Mouse (Mus musculus): Measurements from ENCODE around the gene Emsy. TPM values are rescaled to one million over a fixed set of nuclear protein-coding genes. Genes with fewer than 3 reads are reported as not detected.

Emsy gene
- polyA plus RNA-seq, 1 experiment = 50.1 TPM

- 84% methylated on average over 7 of the region's 7 CpGs for WGBS
- Histone ChIP-seq H3K27me3 (ENCODE audit: control insufficient read depth, insufficient read depth, low read length) (no peaks in the 10 kb centered on the region), H3K27ac (ENCODE audit: insufficient read depth, low read length) (no peak overlapping the region), H3K4me1 (ENCODE audit: control insufficient read depth, insufficient read depth, low read length) (no peaks in the 10 kb centered on the region), H3K4me3 (replicated peaks; ENCODE audit: insufficient read depth, low read depth, low read length) (no peak overlapping the region)
- TF ChIP-seq CTCF (IDR thresholded peaks at IDR 0.05; ENCODE audit: borderline replicate concordance, insufficient read depth, low read depth, low read length) = no peak
- TF ChIP-seq POLR2A (IDR thresholded peaks at IDR 0.05; ENCODE audit: borderline replicate concordance, insufficient read depth, low read length) = no peak
- no peak for DNase-seq
Observed at GRCm38 (mm10) chr7:98678441-98678840, 21.9 kb upstream of the Emsy start.

GRCm38 (mm10) chr7:98677511-98677910 lies 20.9 kb upstream of the Emsy start:
- 94% methylated on average over 2 of the region's 2 CpGs for WGBS
- TF ChIP-seq POLR2A (IDR thresholded peaks at IDR 0.05; ENCODE audit: borderline replicate concordance, insufficient read depth, low read length) (no peak), CTCF (IDR thresholded peaks at IDR 0.05; ENCODE audit: borderline replicate concordance, insufficient read depth, low read depth, low read length) (no peak)

GRCm38 (mm10) chr7:98674344-98674743 lies 17.8 kb upstream of the Emsy start:
- DNase-seq = no peak
- 35% methylated on average over 4 of the region's 4 CpGs for WGBS
- no peaks in the 10 kb centered on the region for H3K4me1 ChIP-seq (ENCODE audit: control insufficient read depth, insufficient read depth, low read length)
- no peak overlapping the region for H3K27ac ChIP-seq (ENCODE audit: insufficient read depth, low read length)
- TF ChIP-seq CTCF (IDR thresholded peaks at IDR 0.05; ENCODE audit: borderline replicate concordance, insufficient read depth, low read depth, low read length) (no peak), POLR2A (IDR thresholded peaks at IDR 0.05; ENCODE audit: borderline replicate concordance, insufficient read depth, low read length) (no peak)
- H3K4me3 ChIP-seq (replicated peaks; ENCODE audit: insufficient read depth, low read depth, low read length) = no peak overlapping the region
- H3K27me3 ChIP-seq (ENCODE audit: control insufficient read depth, insufficient read depth, low read length) = no peaks in the 10 kb centered on the region

More at GRCm38 (mm10) chr7:98677511-98677910, 20.9 kb upstream of the Emsy start:
- H3K27ac ChIP-seq (ENCODE audit: insufficient read depth, low read length) = no peak overlapping the region
- no peaks in the 10 kb centered on the region for H3K4me1 ChIP-seq (ENCODE audit: control insufficient read depth, insufficient read depth, low read length)
- no peaks in the 10 kb centered on the region for H3K27me3 ChIP-seq (ENCODE audit: control insufficient read depth, insufficient read depth, low read length)
- no peak for DNase-seq
- no peak overlapping the region for H3K4me3 ChIP-seq (replicated peaks; ENCODE audit: insufficient read depth, low read depth, low read length)

- 42% methylated on average over 11 of the region's 11 CpGs for WGBS
- no peak for DNase-seq
- H3K27me3 ChIP-seq (ENCODE audit: control insufficient read depth, insufficient read depth, low read length) = no peaks in the 10 kb centered on the region
- no peak overlapping the region for H3K4me3 ChIP-seq (replicated peaks; ENCODE audit: insufficient read depth, low read depth, low read length)
- TF ChIP-seq CTCF (IDR thresholded peaks at IDR 0.05; ENCODE audit: borderline replicate concordance, insufficient read depth, low read depth, low read length) = no peak
- TF ChIP-seq POLR2A (IDR thresholded peaks at IDR 0.05; ENCODE audit: borderline replicate concordance, insufficient read depth, low read length) = no peak
- H3K4me1 ChIP-seq (ENCODE audit: control insufficient read depth, insufficient read depth, low read length) = no peaks in the 10 kb centered on the region
- no peak overlapping the region for H3K27ac ChIP-seq (ENCODE audit: insufficient read depth, low read length)
Observed at GRCm38 (mm10) chr7:98672241-98672955, 15.8 kb upstream of the Emsy start.

GRCm38 (mm10) chr7:98671416-98671815 lies 14.8 kb upstream of the Emsy start:
- WGBS = 87% methylated on average over 9 of the region's 9 CpGs
- no peak overlapping the region for H3K27ac ChIP-seq (ENCODE audit: insufficient read depth, low read length)
- DNase-seq = no peak
- H3K27me3 ChIP-seq (ENCODE audit: control insufficient read depth, insufficient read depth, low read length) = no peaks in the 10 kb centered on the region
- TF ChIP-seq CTCF (IDR thresholded peaks at IDR 0.05; ENCODE audit: borderline replicate concordance, insufficient read depth, low read depth, low read length) (no peak), POLR2A (IDR thresholded peaks at IDR 0.05; ENCODE audit: borderline replicate concordance, insufficient read depth, low read length) (no peak)
- no peaks in the 10 kb centered on the region for H3K4me1 ChIP-seq (ENCODE audit: control insufficient read depth, insufficient read depth, low read length)
- no peak overlapping the region for H3K4me3 ChIP-seq (replicated peaks; ENCODE audit: insufficient read depth, low read depth, low read length)

- H3K27ac ChIP-seq (ENCODE audit: insufficient read depth, low read length) = no peak overlapping the region
- no peaks in the 10 kb centered on the region for H3K4me1 ChIP-seq (ENCODE audit: control insufficient read depth, insufficient read depth, low read length)
- DNase-seq = no peak
- no peak overlapping the region for H3K4me3 ChIP-seq (replicated peaks; ENCODE audit: insufficient read depth, low read depth, low read length)
- no peaks in the 10 kb centered on the region for H3K27me3 ChIP-seq (ENCODE audit: control insufficient read depth, insufficient read depth, low read length)
- TF ChIP-seq POLR2A (IDR thresholded peaks at IDR 0.05; ENCODE audit: borderline replicate concordance, insufficient read depth, low read length) (no peak), CTCF (IDR thresholded peaks at IDR 0.05; ENCODE audit: borderline replicate concordance, insufficient read depth, low read depth, low read length) (no peak)
- 86% methylated on average over 4 of the region's 4 CpGs for WGBS
Observed at GRCm38 (mm10) chr7:98670831-98671230, 14.2 kb upstream of the Emsy start.

- WGBS = 75% methylated on average over 6 of the region's 6 CpGs
- TF ChIP-seq CTCF (IDR thresholded peaks at IDR 0.05; ENCODE audit: borderline replicate concordance, insufficient read depth, low read depth, low read length) (no peak), POLR2A (IDR thresholded peaks at IDR 0.05; ENCODE audit: borderline replicate concordance, insufficient read depth, low read length) (no peak)
- H3K27ac ChIP-seq (ENCODE audit: insufficient read depth, low read length) = no peak overlapping the region
Observed at GRCm38 (mm10) chr7:98667956-98668746, 11.6 kb upstream of the Emsy start.

More at GRCm38 (mm10) chr7:98667956-98668746, 11.6 kb upstream of the Emsy start:
- Histone ChIP-seq H3K4me3 (replicated peaks; ENCODE audit: insufficient read depth, low read depth, low read length) (no peak overlapping the region), H3K27me3 (ENCODE audit: control insufficient read depth, insufficient read depth, low read length) (no peaks in the 10 kb centered on the region), H3K4me1 (ENCODE audit: control insufficient read depth, insufficient read depth, low read length) (0 out of 2 replicates have a peak, but pooled peaks cover 2% of the 10 kb centered on the region)
- DNase-seq = no peak

Measured in cerebellum, adult 2 months (tissue).